Mouse (Mus musculus) liver, embryonic 14.5 days (tissue): ENCODE measurements around the gene Npffr2.

Experiments
- CTCF ChIP-seq: IDR thresholded peaks from 2 replicates; pipeline ENCODE4 v1.5.1; 2016; ENCODE audit warnings: antibody characterized with exemption, low read depth, control low read depth
- EP300 ChIP-seq: IDR thresholded peaks from 2 replicates; pipeline ENCODE4 v1.6.1; 2016; ENCODE audit warnings: antibody characterized with exemption, low read depth

- no peak for TF ChIP-seq CTCF
- no peak for TF ChIP-seq EP300
These were observed 949 bp upstream of the Npffr2 start for GRCm38 (mm10) chr5:89526181-89526778.
